Mouse (Mus musculus) brain, embryonic 14.5 days (tissue): ENCODE measurements at regions not wholly inside any gene's neighbourhood (a gene's known extent, or its start where the extent isn't known, plus 50 kb on each side); places are given as distances from the start of the nearest gene placed in this dataset.
"Not testable (repeated sequence)": the region's sequence is repeated elsewhere in the genome, so short reads cannot be mapped to it uniquely, and the experiment has no call there.

Experiments
- CTCF ChIP-seq: fragments of 200-500 bp; IDR thresholded peaks from 2 replicates; pipeline ENCODE4 v1.5.1; 2012; ENCODE audit warnings: inconsistent platforms, mild to moderate bottlenecking, moderate library complexity, borderline replicate concordance; ENCODE audit not compliant: insufficient read depth, insufficient read length; ENCODE audit errors: extremely low read depth
- POLR2A ChIP-seq: fragments of 200-500 bp; IDR thresholded peaks from 2 replicates; pipeline ENCODE4 v1.6.1; 2012; ENCODE audit warnings: mild to moderate bottlenecking, inconsistent platforms, borderline replicate concordance; ENCODE audit not compliant: poor library complexity, insufficient read depth, insufficient read length, severe bottlenecking; ENCODE audit errors: extremely low read depth

GRCm38 (mm10) chr10:26161139-26161538 lies 68.4 kb upstream of the Samd3 start:
- TF ChIP-seq CTCF, POLR2A: not testable (repeated sequence)
